Mouse (Mus musculus): ENCODE data around the gene Wdr31.

GRCm38 (mm10) chr4:62509946-62510345 is 39.2 kb upstream of the Wdr31 start:
- TF ChIP-seq POLR2A (IDR thresholded peaks at IDR 0.05; ENCODE audit: insufficient read depth, low read length) (no peak), CTCF (IDR thresholded peaks at IDR 0.05; ENCODE audit: low read depth, low read length) (no peak)

Data from ES-Bruce4 (cell line).